Mouse (Mus musculus) forebrain, embryonic 16.5 days (tissue): Measurements from ENCODE around the gene Spata5. TPM values are rescaled to one million over a fixed set of nuclear protein-coding genes. Genes with fewer than 3 reads are reported as not detected.
A peak's percentile ranks its signal among the peaks of the same experiment; 100 is the strongest.

ENCODE experiments used
- ATAC-seq: fragments of 200-750 bp; cut with Nextera tagmentation; 2 replicates; pipeline ENCODE4 v1.8.0; 2017; ENCODE audit warnings: mild to moderate bottlenecking, moderate library complexity
- H3K27ac ChIP-seq: fragments of 300-500 bp; sonication (generic); 2 replicates; pipeline ENCODE4 v1.5.1; 2014; ENCODE audit warnings: low read length, control low read depth
- H3K27me3 ChIP-seq: fragments of 300-500 bp; sonication (generic); replicated peaks from 2 replicates; pipeline ENCODE4 v1.6.1; 2014; ENCODE audit warnings: low read length; ENCODE audit not compliant: control insufficient read depth, insufficient read depth
- H3K36me3 ChIP-seq: fragments of 300-500 bp; sonication (generic); 2 replicates; pipeline ENCODE4 v1.6.1; 2014; ENCODE audit not compliant: control insufficient read depth, insufficient read depth
- H3K4me1 ChIP-seq: fragments of 300-500 bp; sonication (generic); replicated peaks from 2 replicates; pipeline ENCODE4 v1.6.1; 2014; ENCODE audit warnings: low read length; ENCODE audit not compliant: control insufficient read depth, insufficient read depth
- H3K4me2 ChIP-seq: fragments of 300-500 bp; sonication (generic); 2 replicates; pipeline ENCODE4 v1.6.1; 2014; ENCODE audit warnings: mild to moderate bottlenecking, low read length, control low read depth
- H3K4me3 ChIP-seq: fragments of 300-500 bp; sonication (generic); replicated peaks from 2 replicates; pipeline ENCODE4 v1.5.1; 2014; ENCODE audit warnings: mild to moderate bottlenecking, low read length, control low read depth
- H3K9ac ChIP-seq: fragments of 300-500 bp; sonication (generic); replicated peaks from 2 replicates; pipeline ENCODE4 v1.6.1; 2014; ENCODE audit warnings: low read depth, low read length, control low read depth
- H3K9me3 ChIP-seq: fragments of 300-500 bp; sonication (generic); 2 replicates; pipeline ENCODE4 v1.6.1; 2016; ENCODE audit warnings: low read length; ENCODE audit not compliant: control insufficient read depth
- WGBS: fragments of 180-500 bp; shearing (Covaris S2); extraction: QIAGEN DNeasy Blood & Tissue Kit; methylation state at CpG from one replicate; pipeline ENCODE4 v1.1.7; 2014; 5-methylcytosine and 5-hydroxymethylcytosine counted together
- polyA plus RNA-seq: library from polyadenylated mRNA; unstranded; fragments of >200 nt; fragmentation: Nextera tagmentation; extraction: Ambion mirVana; gene quantifications from 2 replicates; pipeline ENCODE4 v1.2.1, GENCODE M21; 2015

The Spata5 gene
- polyA plus RNA-seq, 1 experiment from 2014 or later: 37.6 TPM

DNA sequence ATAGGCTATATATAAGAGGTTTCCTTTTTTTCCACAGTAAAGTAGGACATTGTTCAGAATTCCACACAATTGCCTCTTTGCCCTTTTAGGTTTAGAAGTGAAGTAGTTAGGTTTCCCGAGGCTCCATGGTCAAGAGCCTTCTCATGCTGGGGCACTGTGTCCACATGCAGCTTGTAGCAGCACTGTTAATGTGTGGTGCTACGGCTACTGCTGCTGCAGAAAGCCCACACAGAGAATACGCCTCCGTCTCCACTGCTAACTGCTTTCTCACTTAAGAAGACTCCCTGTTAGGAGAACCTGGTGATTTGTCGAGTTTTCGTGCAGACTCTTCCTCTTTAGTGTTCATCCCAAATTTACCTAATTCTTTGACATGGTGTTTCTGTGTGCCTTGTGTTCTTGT is 152.4 kb downstream of the Spata5 start:
- H3K27ac ChIP-seq: no peak overlapping the region
- ATAC-seq: no peak
- H3K4me3 ChIP-seq: no peak overlapping the region
- no peaks in the 10 kb centered on the region for H3K27me3 ChIP-seq
- H3K4me1 ChIP-seq: peaks cover 14% of the 10 kb centered on the region
- no peak overlapping the region for H3K9ac ChIP-seq
- H3K9me3 ChIP-seq: no peaks in the 10 kb centered on the region
- no peak overlapping the region for H3K4me2 ChIP-seq
- 55% methylated on average over 6 of the region's 6 CpGs for WGBS
- H3K36me3 ChIP-seq: no peaks in the 10 kb centered on the region

DNA sequence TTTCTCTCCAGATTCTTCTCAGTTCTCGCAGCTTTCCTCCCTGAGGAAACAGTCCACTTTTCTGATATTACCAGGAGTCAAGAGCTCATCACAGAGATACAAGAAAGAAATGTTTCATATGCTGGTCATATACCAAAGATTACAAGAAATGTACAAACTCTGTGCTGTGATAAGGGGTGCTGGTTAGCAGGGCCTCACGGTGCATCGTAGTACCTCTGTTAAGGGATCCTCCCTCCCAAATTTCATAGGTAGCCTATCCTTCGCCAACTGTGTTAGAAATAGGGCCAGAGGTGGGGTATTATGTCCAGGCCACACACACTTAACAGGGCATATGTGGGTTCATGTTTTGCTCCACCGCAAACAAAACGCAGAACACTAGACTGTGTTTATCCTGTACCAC is 157.1 kb downstream of the Spata5 start:
- WGBS: 93% methylated on average over 6 of the region's 6 CpGs
- H3K4me1 ChIP-seq: no peaks in the 10 kb centered on the region
- H3K27me3 ChIP-seq: no peaks in the 10 kb centered on the region
- no peak overlapping the region for H3K4me2 ChIP-seq
- no peaks in the 10 kb centered on the region for H3K9me3 ChIP-seq
- peaks cover 3% of the 10 kb centered on the region; the same call in 1 of the 2 replicates for H3K36me3 ChIP-seq
- H3K4me3 ChIP-seq: no peak overlapping the region
- no peak for ATAC-seq
- H3K27ac ChIP-seq: no peak overlapping the region
- no peak overlapping the region for H3K9ac ChIP-seq

DNA sequence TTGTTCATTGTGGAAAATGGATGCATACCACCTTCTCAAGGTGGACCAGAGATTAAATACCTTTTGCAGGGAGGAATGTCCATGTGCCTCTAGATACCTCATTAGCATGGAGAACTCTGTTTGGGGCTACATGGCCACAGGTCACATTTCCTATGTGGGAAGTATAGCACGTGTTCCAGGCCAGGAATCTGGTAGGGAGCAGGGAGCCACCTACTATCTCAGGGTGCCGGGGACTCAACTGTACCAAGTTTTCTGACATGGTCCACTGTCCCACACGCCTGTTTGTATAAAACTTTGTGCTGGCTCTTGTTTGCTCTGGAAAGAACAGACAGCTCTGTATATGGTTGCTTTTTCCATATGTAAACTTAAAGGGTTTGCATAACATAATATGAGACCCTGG is 158.0 kb downstream of the Spata5 start:
- H3K4me2 ChIP-seq: no peak overlapping the region
- no peak overlapping the region for H3K27ac ChIP-seq
- H3K4me1 ChIP-seq: no peaks in the 10 kb centered on the region
- H3K36me3 ChIP-seq: peaks cover 3% of the 10 kb centered on the region; the same call in 1 of the 2 replicates
- H3K9ac ChIP-seq: no peak overlapping the region
- no peaks in the 10 kb centered on the region for H3K9me3 ChIP-seq
- 93% methylated on average over 3 of the region's 3 CpGs for WGBS
- H3K27me3 ChIP-seq: no peaks in the 10 kb centered on the region
- ATAC-seq: no peak
- no peak overlapping the region for H3K4me3 ChIP-seq

DNA sequence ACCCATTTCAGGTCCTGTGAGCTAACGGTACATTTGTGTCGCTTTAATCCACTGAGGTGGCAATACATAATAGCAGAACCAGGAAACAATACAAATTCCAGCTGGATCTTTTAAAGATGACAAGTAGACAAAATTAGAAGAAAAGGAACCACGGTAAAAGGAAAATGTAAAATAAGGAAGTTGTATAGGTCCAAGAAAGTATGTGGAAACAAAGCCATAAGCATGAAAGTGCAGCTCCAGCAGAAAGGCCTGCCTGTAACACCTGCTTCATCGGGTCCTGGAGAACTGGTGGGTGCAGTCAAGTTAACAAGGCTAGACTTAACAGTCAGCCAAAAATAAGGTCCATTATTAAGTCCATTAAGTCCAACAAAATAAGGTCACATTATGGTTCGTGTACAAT is 164.9 kb downstream of the Spata5 start:
- WGBS: 76% methylated on average over 5 of the region's 5 CpGs
- Histone ChIP-seq H3K27me3 (no peaks in the 10 kb centered on the region), H3K4me3 (no peak overlapping the region), H3K4me1 (peaks cover 15% of the 10 kb centered on the region), H3K27ac (no peak overlapping the region), H3K9ac (no peak overlapping the region), H3K36me3 (no peaks in the 10 kb centered on the region), H3K9me3 (no peaks in the 10 kb centered on the region), H3K4me2 (no peak overlapping the region)
- no peak for ATAC-seq

DNA sequence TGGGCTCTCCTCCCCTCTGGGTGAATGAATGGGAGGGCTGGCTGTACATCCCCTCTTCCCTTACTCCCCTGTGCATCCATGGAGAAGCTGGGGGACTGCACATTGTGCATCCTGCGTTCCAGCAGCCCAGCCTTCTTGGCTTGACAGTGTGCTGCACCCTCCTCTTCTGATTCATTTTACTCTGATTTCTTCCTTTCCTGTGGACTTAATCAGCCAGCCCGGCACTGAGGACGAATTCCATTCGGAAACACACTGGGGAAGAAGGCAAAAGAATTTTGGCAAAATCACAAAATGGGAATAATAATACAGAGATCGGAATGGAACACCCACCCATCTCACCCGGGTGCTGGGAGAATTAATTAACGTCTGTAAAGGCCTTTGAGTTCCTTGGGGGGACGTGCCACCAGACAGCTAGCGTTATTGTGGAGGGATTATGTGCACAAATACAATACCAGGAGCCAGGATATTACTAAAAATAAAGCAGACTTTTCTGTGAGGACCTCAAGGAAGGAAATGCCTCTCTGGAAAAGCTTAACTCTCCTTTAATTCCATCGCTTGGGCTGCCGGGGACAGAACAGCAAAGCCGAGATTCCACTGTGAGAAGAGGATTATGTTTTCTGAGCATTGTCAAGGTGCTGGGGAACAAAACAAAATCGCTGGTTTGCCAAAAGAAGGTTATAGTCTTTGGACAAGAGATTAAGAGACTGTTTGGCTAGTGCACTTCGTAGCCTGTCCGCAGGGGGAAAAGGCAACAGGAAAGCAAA is 166.5 kb downstream of the Spata5 start:
- H3K36me3 ChIP-seq: no peaks in the 10 kb centered on the region
- peak; percentile 77 for ATAC-seq
- no peaks in the 10 kb centered on the region for H3K27me3 ChIP-seq
- peaks cover 15% of the 10 kb centered on the region for H3K4me1 ChIP-seq
- under 1% methylated on average over 15 of the region's 15 CpGs for WGBS
- H3K9ac ChIP-seq: peak overlapping the region; percentile 51
- H3K9me3 ChIP-seq: no peaks in the 10 kb centered on the region
- peak overlapping the region; percentile 59 for H3K4me2 ChIP-seq
- peak overlapping the region; percentile 33 for H3K4me3 ChIP-seq
- H3K27ac ChIP-seq: peak overlapping the region; percentile 65

DNA sequence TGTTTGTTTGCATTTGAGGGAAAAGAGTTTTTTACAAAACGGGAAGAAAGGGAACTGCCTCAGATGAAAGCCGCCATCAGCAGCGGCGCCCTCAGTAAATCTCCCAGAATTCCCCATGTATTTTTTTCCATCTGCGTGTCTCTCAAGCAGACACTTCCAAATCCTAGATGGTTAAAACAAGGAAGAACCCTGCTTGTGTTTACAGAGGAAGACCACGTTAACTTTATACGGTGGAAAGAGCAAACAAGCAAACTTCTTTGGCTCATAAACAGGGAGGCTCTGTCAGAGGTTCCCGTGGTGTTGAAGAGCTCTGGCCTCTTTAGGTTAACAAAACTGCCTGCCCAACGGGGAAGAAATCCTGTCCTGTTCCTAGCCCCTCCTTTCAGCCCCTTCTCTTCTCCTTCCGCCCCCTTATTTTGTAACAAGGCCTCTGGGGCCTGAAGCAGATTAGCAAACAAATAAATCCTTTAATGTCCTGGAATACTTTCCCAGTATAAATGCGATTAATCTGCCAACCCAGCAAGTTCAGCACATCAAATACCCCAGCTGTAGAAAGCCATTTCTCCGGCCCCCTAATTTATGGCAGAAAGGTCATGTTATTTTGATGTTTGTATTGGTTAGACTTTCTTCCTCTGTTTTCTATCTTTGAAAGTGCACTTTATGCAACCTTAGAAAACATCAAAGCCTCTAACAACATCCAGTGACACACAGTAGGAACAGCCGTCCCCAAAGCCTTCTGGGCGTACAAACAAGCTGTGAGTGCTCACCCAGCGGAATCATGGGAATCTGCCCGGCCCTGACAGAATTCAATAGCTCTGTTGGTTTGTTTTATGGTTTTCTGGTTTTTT is 167.3 kb downstream of the Spata5 start:
- ATAC-seq: peak; percentile 56
- 12% methylated on average over 16 of the region's 16 CpGs for WGBS
- no peaks in the 10 kb centered on the region for H3K9me3 ChIP-seq
- no peaks in the 10 kb centered on the region for H3K27me3 ChIP-seq
- no peaks in the 10 kb centered on the region for H3K36me3 ChIP-seq
- H3K4me1 ChIP-seq: peaks cover 15% of the 10 kb centered on the region
- H3K27ac ChIP-seq: peak overlapping the region; percentile 65
- peak overlapping the region; percentile 51 for H3K9ac ChIP-seq
- H3K4me3 ChIP-seq: peak overlapping the region; percentile 33
- H3K4me2 ChIP-seq: peak overlapping the region; percentile 59

DNA sequence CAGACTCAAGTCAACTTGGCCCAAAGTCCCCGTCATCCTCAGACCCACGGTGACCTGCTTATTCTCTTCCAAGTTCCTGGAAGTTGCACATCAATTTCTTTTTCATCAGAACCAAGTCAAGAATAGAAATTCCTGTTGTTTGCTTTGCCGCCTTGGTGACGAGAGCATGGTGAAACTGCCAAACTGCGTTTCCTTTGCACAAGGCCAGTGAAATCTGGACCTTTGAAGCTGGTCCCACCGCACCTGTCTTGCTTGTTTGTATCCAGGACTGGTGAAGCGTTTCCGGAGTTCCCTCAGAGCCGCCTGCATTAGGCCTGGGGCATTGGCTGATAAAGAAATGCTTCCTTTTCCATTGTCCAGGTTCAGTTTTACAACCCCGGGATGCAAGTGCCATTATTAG is 176.0 kb downstream of the Spata5 start:
- no peak for ATAC-seq
- Histone ChIP-seq H3K9ac (no peak overlapping the region), H3K4me2 (no peak overlapping the region), H3K4me3 (no peak overlapping the region), H3K36me3 (no peaks in the 10 kb centered on the region), H3K4me1 (no peaks in the 10 kb centered on the region), H3K9me3 (no peaks in the 10 kb centered on the region), H3K27ac (no peak overlapping the region), H3K27me3 (no peaks in the 10 kb centered on the region)
- WGBS: 66% methylated on average over 10 of the region's 10 CpGs

DNA sequence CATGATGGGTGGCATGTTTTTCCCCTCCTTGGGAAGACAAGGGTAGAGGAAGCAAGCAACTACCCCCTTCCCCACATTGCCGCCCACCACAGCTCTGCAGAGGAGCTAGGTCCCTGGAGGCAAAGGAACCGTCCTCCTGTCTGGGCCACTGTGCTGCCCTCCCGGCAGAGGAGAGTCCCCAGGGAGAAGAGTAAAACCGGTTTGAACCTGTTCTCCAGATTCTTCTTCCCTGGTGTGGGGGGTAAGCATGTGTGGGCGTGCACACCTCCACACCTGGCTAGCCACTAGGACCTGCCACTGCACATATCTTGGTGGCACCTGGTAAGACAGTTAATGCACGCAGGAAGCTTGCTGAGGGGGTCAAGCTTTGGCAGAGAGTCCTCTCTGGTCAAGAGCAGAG is 176.8 kb downstream of the Spata5 start:
- Histone ChIP-seq H3K9me3 (no peaks in the 10 kb centered on the region), H3K4me1 (no peaks in the 10 kb centered on the region), H3K27me3 (no peaks in the 10 kb centered on the region), H3K36me3 (no peaks in the 10 kb centered on the region), H3K4me2 (no peak overlapping the region), H3K9ac (no peak overlapping the region), H3K4me3 (no peak overlapping the region), H3K27ac (no peak overlapping the region)
- 57% methylated on average over 6 of the region's 6 CpGs for WGBS
- ATAC-seq: no peak

DNA sequence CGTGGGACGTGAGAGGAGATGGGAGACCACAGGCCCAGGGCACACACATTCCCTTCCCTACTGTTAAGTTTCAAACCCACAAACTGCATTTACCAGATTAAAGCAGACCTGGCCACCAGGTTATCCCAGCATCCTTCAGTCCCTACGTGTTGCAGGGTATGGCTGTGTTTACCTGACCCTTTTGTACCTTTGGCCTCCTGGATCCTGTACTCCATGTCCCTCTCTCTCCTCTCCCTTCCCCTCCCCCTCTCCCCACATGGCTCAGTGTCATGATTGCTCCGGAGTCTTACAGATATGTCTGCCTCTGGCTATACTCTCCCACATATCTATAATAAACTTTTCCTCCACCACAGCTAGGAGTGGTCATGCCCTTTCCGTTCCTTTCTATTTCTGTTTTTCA is 177.5 kb downstream of the Spata5 start:
- no peaks in the 10 kb centered on the region for H3K36me3 ChIP-seq
- H3K9ac ChIP-seq: no peak overlapping the region
- no peaks in the 10 kb centered on the region for H3K9me3 ChIP-seq
- WGBS: 80% methylated on average over 5 of the region's 5 CpGs
- H3K27ac ChIP-seq: no peak overlapping the region
- no peaks in the 10 kb centered on the region for H3K27me3 ChIP-seq
- no peaks in the 10 kb centered on the region for H3K4me1 ChIP-seq
- no peak overlapping the region for H3K4me2 ChIP-seq
- no peak overlapping the region for H3K4me3 ChIP-seq
- no peak for ATAC-seq
